23 mouse cellular contexts compared by ENCODE assay signal in the genomic region with DNA sequence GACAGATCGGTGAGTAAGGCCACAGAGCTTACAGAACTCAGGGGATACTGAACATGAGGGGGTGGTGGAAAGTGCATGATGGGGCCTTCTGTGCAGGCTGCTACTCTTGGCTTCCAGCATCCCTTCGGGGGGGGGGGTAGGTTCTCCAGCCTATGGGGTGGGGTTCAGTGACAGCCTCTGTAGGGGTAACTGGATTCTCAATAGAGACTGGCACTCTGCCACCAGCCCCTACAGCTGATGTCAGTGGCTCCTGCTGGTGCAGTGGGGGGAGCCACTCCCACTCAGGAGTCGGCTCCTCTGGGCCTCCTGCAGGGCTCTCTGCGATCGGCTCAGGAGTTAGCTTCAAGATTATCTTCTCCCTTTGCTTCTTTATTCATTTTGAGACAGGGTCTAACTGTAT. TPM values are rescaled to one million over a fixed set of nuclear protein-coding genes. Genes with fewer than 3 reads are reported as not detected.
DNase-seq lines count a peak whose midpoint lies in the region; ATAC-seq and TF ChIP-seq lines count a peak whose summit lies in the region.
"Had no signal": no experiment of that assay in that cellular context is flagged by ENCODE, and none has a peak within 500 bp of the region (broad histone marks: within the 10 kb centered on the region; RNA-seq: fewer than 3 reads in every experiment).

No protein-coding gene starts in this region.

- H3K36me3 ChIP-seq in heart, embryonic 15.5 days: peaks cover 18% of the 10 kb centered on the region
- H3K36me3 ChIP-seq: G1E had no signal

- no peak for TF ChIP-seq POLR2A in cortical plate, adult 2 months (IDR thresholded peaks at IDR 0.05; ENCODE audit: extremely low read depth, insufficient read depth, low read length)

- no peak overlapping the region for H3K4me3 ChIP-seq in heart, embryonic 15.5 days
- H3K4me3 ChIP-seq in cortical plate, adult 2 months (ENCODE audit: insufficient read depth, low read length): no peak overlapping the region
- H3K4me3 ChIP-seq: embryonic facial prominence, embryonic 15.5 days; gastrocnemius, adult 2 months; hindbrain, embryonic 10.5 days; limb, embryonic 10.5 days; midbrain, embryonic 15.5 days; myocyte had no signal

- no peaks in the 10 kb centered on the region for H3K27me3 ChIP-seq in heart, embryonic 15.5 days
- H3K27me3 ChIP-seq: embryonic facial prominence, embryonic 15.5 days; midbrain, embryonic 15.5 days had no signal

- WGBS in heart, embryonic 15.5 days: 58% methylated on average over 5 of the region's 5 CpGs

- TF ChIP-seq CTCF in cortical plate, adult 2 months (IDR thresholded peaks at IDR 0.05; ENCODE audit: extremely low read depth, insufficient read depth, low read length): no peak

- peak; percentile 49 to 54 for DNase-seq in cerebellum, postnatal 10 days
- no peak for DNase-seq in cerebellum, adult 11-12 months
- no peak for DNase-seq in heart, postnatal 4 days
- peak; percentile 31 for DNase-seq in left cerebral cortex, postnatal 4 days
- no peak for DNase-seq in left cerebral cortex, adult 18-20 months (ENCODE audit: low spot score in 2 of 2)
- no peak for DNase-seq in layer of hippocampus, adult 11-12 months (ENCODE audit: low spot score)
- DNase-seq: adrenal gland, postnatal 10 days; gastrocnemius, adult 2 months; kidney, adult 9 months; kidney, postnatal 25 days; layer of hippocampus, postnatal 36 days; liver, postnatal 0 days; lung, postnatal 14 days had no signal

- H3K27ac ChIP-seq in heart, embryonic 15.5 days: peak overlapping the region; percentile 28; the same call in 1 of the 2 replicates
- H3K27ac ChIP-seq in cortical plate, adult 2 months (ENCODE audit: insufficient read depth, low read length): peak overlapping the region; percentile 20; the same call in 1 of the 2 replicates
- H3K27ac ChIP-seq: embryonic facial prominence, embryonic 15.5 days; gastrocnemius, adult 2 months; limb, embryonic 10.5 days; midbrain, embryonic 15.5 days had no signal

- intact Hi-C loops in left cerebral cortex, postnatal 4 days (cut with DNase I): no loop called here

- H3K9me3 ChIP-seq in heart, embryonic 15.5 days (replicated peaks): no peaks in the 10 kb centered on the region
- H3K9me3 ChIP-seq: embryonic facial prominence, embryonic 15.5 days; G1E; hindbrain, embryonic 10.5 days; limb, embryonic 10.5 days; midbrain, embryonic 15.5 days had no signal

- ATAC-seq in heart, embryonic 15.5 days (replicated peaks; ENCODE audit: insufficient number of reproducible peaks, insufficient read depth, low FRiP score, low read depth): no peak
- ATAC-seq: activated CD4-positive, CD25-positive, alpha-beta regulatory T cell, adult 4 months; liver, postnatal 0 days; midbrain, embryonic 15.5 days had no signal

- no peak overlapping the region for H3K9ac ChIP-seq in heart, embryonic 15.5 days
- H3K9ac ChIP-seq: embryonic facial prominence, embryonic 15.5 days; liver, postnatal 0 days; midbrain, embryonic 15.5 days had no signal

- peaks cover 14% of the 10 kb centered on the region for H3K4me1 ChIP-seq in heart, embryonic 15.5 days (replicated peaks)
- peaks cover 16% of the 10 kb centered on the region for H3K4me1 ChIP-seq in cortical plate, adult 2 months (ENCODE audit: control insufficient read depth, insufficient read depth, low read length)
- H3K4me1 ChIP-seq: embryonic facial prominence, embryonic 15.5 days; limb, embryonic 10.5 days; midbrain, embryonic 15.5 days had no signal

- H3K4me2 ChIP-seq in heart, embryonic 15.5 days: no peak overlapping the region
- H3K4me2 ChIP-seq: embryonic facial prominence, embryonic 15.5 days; midbrain, embryonic 15.5 days had no signal

RNA-seq across cellular contexts. Expression of gene Ncs1, which starts 32.9 kb away (rescaled TPM):
- 33.7 and 35.1 TPM in 2 replicates for polyA plus RNA-seq in heart, embryonic 15.5 days (2015; fragmentation: Nextera tagmentation; extraction: Ambion mirVana)
- 10 to 100 TPM; 23.8 to 34.2 TPM for total RNA-seq in heart, postnatal 4 days (2021)
- total RNA-seq in left cerebral cortex, postnatal 4 days (2021): 100 to 1,000 TPM; 161 to 162 TPM
- 100 to 1,000 TPM; 236 to 243 TPM for total RNA-seq in left cerebral cortex, adult 18-20 months (2021)
- 167 and 176 TPM in 2 replicates for polyA plus RNA-seq in cortical plate, adult 2 months (2012; rRNA removed)
- total RNA-seq: neutrophil, adult 5-6 weeks had no signal
- polyA plus RNA-seq: G1E had no signal

RNA-seq across cellular contexts. Expression of gene Hmcn2, which starts 35.7 kb away (rescaled TPM):
- polyA plus RNA-seq in heart, embryonic 15.5 days (2015; fragmentation: Nextera tagmentation; extraction: Ambion mirVana): 1.0 and 1.1 TPM in 2 replicates
- 1 to 10 TPM; 1.7 to 2.9 TPM for total RNA-seq in heart, postnatal 4 days (2021)
- under 1 TPM; 0.42 to 0.72 TPM for total RNA-seq in left cerebral cortex, postnatal 4 days (2021)
- under 1 TPM; 0.30 to 0.73 TPM for total RNA-seq in left cerebral cortex, adult 18-20 months (2021)
- 1.5 TPM in 2 replicates for polyA plus RNA-seq in cortical plate, adult 2 months (2012; rRNA removed)
- total RNA-seq: neutrophil, adult 5-6 weeks had no signal
- polyA plus RNA-seq: G1E; hindbrain, embryonic 10.5 days had no signal

Comparison
In these comparisons a context has a peak if more than half of its experiments do, and no peak if none do; other contexts are left out.
1. DNase-seq: peak in cerebellum, postnatal 10 days (2 of 2) and left cerebral cortex, postnatal 4 days (single experiment); none in cerebellum, adult 11-12 months (single experiment), heart, postnatal 4 days (single experiment), left cerebral cortex, adult 18-20 months (0 of 2) and layer of hippocampus, adult 11-12 months (single experiment).
2. RNA of gene Ncs1, which starts 32.9 kb away (total RNA-seq): 236 to 243 TPM in left cerebral cortex, adult 18-20 months and 161 to 162 TPM in left cerebral cortex, postnatal 4 days; 23.8 to 34.2 TPM in heart, postnatal 4 days; every median in the first group is over 4 times any median in the second.